Mouse (Mus musculus): ENCODE measurements around the gene Csnk2a2.

Gene Csnk2a2

GRCm38 (mm10) chr8:95470008-95470407, 19.8 kb downstream of the Csnk2a2 start:
- no peak for DNase-seq

- DNase-seq, result no peak
Measured at GRCm38 (mm10) chr8:95468995-95469394, 20.8 kb downstream of the Csnk2a2 start.

- no peak for DNase-seq
Measured at GRCm38 (mm10) chr8:95466543-95466942, 23.3 kb downstream of the Csnk2a2 start.

- DNase-seq, result no peak
Measured at GRCm38 (mm10) chr8:95452518-95452917, 37.3 kb downstream of the Csnk2a2 start.

- peak; percentile 84 to 88 for DNase-seq
Measured at GRCm38 (mm10) chr8:95450271-95450670, 39.6 kb downstream of the Csnk2a2 start.

GRCm38 (mm10) chr8:95447661-95448060, 42.2 kb downstream of the Csnk2a2 start:
- DNase-seq, result no peak

- DNase-seq, result no peak
Measured at GRCm38 (mm10) chr8:95445042-95445441, 44.8 kb downstream of the Csnk2a2 start.

GRCm38 (mm10) chr8:95441491-95442039, 48.3 kb downstream of the Csnk2a2 start:
- no peak for DNase-seq

GRCm38 (mm10) chr8:95440168-95440709, 49.6 kb downstream of the Csnk2a2 start:
- no peak for DNase-seq

GRCm38 (mm10) chr8:95439421-95439820, 50.4 kb downstream of the Csnk2a2 start:
- no peak for DNase-seq

GRCm38 (mm10) chr8:95437341-95437992, 52.4 kb downstream of the Csnk2a2 start:
- no peak for DNase-seq

- no peak for DNase-seq
Measured at GRCm38 (mm10) chr8:95435930-95436329, 53.9 kb downstream of the Csnk2a2 start.

- DNase-seq, result no peak
Measured at GRCm38 (mm10) chr8:95435471-95435870, 54.4 kb downstream of the Csnk2a2 start.

GRCm38 (mm10) chr8:95434686-95435439, 55.0 kb downstream of the Csnk2a2 start, which contains the start of gene Cfap20:
Gene Cfap20 (minus strand): TSS chr8:95434869.
- peak; percentile 100 for DNase-seq

GRCm38 (mm10) chr8:95434233-95434632, 55.6 kb downstream of the Csnk2a2 start:
- DNase-seq, result peak; percentile 58 to 72

- DNase-seq, result no peak
Measured at GRCm38 (mm10) chr8:95433124-95433523, 56.7 kb downstream of the Csnk2a2 start.

GRCm38 (mm10) chr8:95432471-95432870, 57.4 kb downstream of the Csnk2a2 start:
- DNase-seq, result no peak

- DNase-seq, result peak; percentile 77 to 79
Measured at GRCm38 (mm10) chr8:95429945-95430344, 59.9 kb downstream of the Csnk2a2 start.

- peak; percentile 78 to 89 for DNase-seq
Measured at GRCm38 (mm10) chr8:95427594-95428535, 62.0 kb downstream of the Csnk2a2 start.

- DNase-seq, result peak; percentile 31 to 47
Measured at GRCm38 (mm10) chr8:95426781-95427281, 63.0 kb downstream of the Csnk2a2 start.

- DNase-seq, result no peak
Measured at GRCm38 (mm10) chr8:95424682-95425081, 65.2 kb downstream of the Csnk2a2 start.

GRCm38 (mm10) chr8:95422193-95422810, 67.5 kb downstream of the Csnk2a2 start:
- no peak for DNase-seq
